Mouse (Mus musculus) megakaryocyte, embryonic 14.5 days (primary cell): Measurements from ENCODE around the gene Slc22a16.
"Not testable (repeated sequence)": the region's sequence is repeated elsewhere in the genome, so short reads cannot be mapped to it uniquely, and the experiment has no call there.

Source experiments
- FLI1 ChIP-seq: IDR thresholded peaks from 2 replicates; pipeline ENCODE4 v1.6.1; 2012; ENCODE audit warnings: low read length, inconsistent platforms, mixed read lengths
- GATA1 ChIP-seq: IDR thresholded peaks from 3 replicates; pipeline ENCODE4 v1.6.1; 2012; ENCODE audit warnings: mixed read lengths, low read length, inconsistent platforms, borderline replicate concordance

DNA sequence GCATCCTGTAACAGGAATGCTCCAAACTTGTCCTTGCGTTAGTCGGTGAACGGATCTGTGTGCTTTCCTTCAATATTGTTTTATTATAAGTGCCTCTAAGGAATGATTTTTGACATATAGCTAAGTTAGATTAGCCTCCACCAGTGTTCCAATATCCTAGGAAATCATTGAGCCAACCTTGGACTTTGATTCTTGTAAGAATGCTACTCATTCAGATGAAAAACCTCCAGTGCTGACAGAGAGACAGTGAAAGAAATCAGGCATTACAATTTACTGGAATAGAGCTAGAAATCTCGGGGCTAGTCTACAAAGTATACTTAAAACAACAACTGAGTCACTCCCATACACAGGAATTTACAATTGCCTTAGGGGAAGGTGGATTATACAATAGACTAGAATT, 37.5 kb upstream of the Slc22a16 start:
- not testable (repeated sequence) for TF ChIP-seq GATA1, FLI1
